Mouse (Mus musculus) MN1 (cell line): ENCODE results near the gene Adam1a.

Experiments used
- DNase-seq: peaks from one replicate; pipeline ENCODE4 v3.0.0-alpha.2; 2016; ENCODE audit warnings: low spot score

Gene Adam1a

DNA sequence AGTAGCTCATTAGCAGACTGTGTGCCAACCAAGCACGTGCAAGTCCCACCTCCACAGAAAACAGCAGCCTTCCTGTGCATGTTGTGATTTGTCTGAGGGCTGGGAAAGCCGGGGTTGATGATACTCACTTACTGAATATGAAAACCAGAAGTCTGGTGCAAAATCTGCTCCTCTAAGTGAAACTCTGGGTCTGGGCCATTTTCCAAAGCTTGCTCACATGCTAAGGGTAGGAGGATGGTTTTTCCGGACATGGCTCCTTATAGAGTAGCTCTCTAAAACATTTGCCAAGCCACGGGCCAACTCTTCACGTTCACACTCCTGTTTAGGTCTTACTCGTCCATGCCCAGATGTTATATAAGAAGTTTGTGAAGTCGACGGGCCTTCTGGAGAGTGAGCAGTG lies 52.0 kb downstream of the Adam1a start:
- DNase-seq, result no peak

DNA sequence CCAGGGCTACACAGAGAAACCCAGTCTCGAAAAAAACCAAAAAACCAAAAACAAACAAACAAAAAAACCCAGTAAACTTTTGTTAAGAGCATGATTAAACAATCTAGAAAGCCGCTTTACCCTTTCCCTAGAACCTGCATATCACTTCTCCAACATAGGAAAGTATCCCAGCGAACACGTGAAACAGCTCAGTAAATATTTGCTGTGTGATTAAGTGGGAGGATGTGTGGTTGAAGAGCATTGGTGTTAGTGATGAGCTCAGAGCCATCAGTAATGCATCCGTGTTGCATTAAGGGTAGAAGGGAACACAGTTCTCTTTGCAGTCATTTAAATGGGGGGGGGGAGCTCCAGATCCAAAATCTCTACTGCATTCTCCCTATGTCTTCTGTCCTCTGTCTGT lies 60.5 kb downstream of the Adam1a start:
- no peak for DNase-seq

DNA sequence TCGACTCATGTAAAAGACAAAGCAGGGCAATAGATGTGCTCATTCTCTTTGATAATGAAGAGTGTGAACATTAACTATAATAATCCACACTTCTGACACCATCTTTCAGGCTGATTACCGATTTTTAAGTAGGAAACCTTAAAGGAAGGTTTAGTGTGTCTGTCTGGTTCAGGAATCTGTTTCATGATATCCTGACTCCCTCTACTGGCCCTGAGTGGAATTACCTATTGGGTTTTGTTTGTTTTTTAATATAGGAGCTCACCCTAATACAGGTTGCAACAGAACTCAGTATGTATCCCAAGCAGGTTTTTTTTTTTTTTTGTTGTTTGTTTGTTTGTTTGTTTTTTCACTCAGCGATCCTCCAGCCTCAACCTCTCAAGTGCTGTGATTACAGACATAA lies 67.6 kb downstream of the Adam1a start:
- peak; percentile 77 for DNase-seq

DNA sequence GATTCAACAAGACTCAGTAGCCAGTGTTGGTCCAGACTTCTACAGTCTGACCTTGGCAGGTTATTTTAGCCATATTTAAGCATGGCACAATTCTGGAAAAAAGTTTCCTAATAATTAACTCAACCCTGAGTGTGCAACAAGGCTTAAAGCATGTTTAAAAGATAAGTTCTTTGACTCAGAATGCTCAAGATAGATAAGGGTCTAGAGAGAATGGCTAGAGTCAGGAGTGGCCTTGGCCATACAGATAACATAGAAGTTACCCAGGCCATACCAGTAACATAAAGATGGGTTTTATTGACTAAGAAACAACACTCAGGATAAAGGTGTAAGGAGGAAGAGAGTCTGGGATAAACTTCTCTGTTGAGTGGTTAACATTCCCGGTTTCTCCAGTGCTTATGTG lies 69.2 kb downstream of the Adam1a start:
- no peak for DNase-seq

DNA sequence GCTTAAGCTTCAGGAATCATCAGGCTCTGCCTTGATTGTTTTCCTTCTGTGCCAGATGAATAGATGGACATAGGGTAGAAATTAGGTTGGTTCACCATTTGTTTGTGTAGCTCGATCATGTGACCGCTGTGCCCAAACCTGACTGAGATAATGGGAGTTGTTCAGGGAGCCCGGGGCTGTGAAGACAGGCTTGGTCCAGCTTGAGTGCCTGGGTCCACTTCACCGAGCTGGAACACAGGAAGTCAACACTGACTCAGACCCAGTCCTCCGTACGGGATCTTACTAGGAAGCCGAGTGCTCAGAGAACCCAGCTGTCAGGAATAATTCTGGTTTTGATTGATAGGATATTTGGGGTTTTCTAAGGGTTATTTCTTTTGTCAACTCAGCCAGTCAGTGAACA lies 70.7 kb downstream of the Adam1a start:
- DNase-seq, result no peak

DNA sequence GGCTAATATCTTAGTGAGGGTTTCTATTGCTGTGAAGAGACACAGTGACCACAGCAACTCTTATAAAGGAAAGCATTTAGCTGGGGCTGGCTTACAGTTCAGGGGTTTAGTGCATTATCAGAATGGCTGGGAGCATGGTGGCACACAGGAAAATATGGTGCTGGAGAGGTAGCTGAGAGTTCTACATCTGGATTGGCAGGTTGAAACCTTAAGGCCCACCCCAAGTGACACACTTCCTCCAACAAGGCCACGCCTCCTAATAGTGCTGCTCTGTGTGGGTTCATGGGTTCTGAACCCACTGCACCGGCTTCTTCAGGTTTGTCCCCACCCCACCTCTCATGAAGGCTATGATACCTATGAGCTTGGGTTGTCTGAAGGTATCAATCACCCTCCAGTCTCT lies 72.9 kb downstream of the Adam1a start:
- no peak for DNase-seq

DNA sequence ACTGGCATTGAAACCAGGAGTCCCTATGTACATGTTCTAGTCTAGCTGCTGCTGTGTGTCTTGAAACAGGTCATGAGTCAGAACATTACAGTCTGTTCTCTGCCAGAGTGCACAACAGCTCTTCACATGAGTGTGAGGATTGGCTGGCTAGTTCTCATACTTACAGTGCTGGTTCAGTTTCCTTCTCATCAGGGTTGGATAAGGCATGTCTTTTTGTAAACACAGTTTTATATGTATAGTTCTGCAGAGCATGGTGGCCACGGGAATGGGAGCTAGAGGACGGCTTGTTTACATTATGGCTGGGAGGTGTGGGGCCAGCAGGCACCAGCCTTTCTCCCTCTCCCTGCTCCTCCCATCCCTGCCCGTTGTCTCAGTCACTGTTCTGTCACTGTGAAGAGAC lies 75.7 kb downstream of the Adam1a start:
- no peak for DNase-seq
